Mouse (Mus musculus): ENCODE measurements around the gene Gm44965.

Gm44965 gene

GRCm38 (mm10) chr6:48627511-48627924, 33.8 kb downstream of the Gm44965 start:
- DNase-seq, result peak; percentile 62

- DNase-seq, result no peak
Measured at GRCm38 (mm10) chr6:48628377-48628776, 34.6 kb downstream of the Gm44965 start.

- peak; percentile 57 for DNase-seq
Measured at GRCm38 (mm10) chr6:48628808-48629660, 35.3 kb downstream of the Gm44965 start.

- peak; percentile 65 for DNase-seq
Measured at GRCm38 (mm10) chr6:48629661-48630034, 35.9 kb downstream of the Gm44965 start.

GRCm38 (mm10) chr6:48630831-48631230, 37.1 kb downstream of the Gm44965 start:
- DNase-seq, result no peak

GRCm38 (mm10) chr6:48635105-48635504, 41.4 kb downstream of the Gm44965 start:
- no peak for DNase-seq

- no peak for DNase-seq
Measured at GRCm38 (mm10) chr6:48636515-48636914, 42.8 kb downstream of the Gm44965 start.

- no peak for DNase-seq
Measured at GRCm38 (mm10) chr6:48637811-48638500, 44.2 kb downstream of the Gm44965 start.

- DNase-seq, result no peak
Measured at GRCm38 (mm10) chr6:48638553-48638952, 44.8 kb downstream of the Gm44965 start.

GRCm38 (mm10) chr6:48641391-48641790, 47.6 kb downstream of the Gm44965 start:
- no peak for DNase-seq

- no peak for DNase-seq
Measured at GRCm38 (mm10) chr6:48642764-48643292, 49.1 kb downstream of the Gm44965 start.

GRCm38 (mm10) chr6:48645660-48646308, 52.0 kb downstream of the Gm44965 start:
- DNase-seq, result peak; percentile 83

- DNase-seq, result no peak
Measured at GRCm38 (mm10) chr6:48646309-48646690, 52.6 kb downstream of the Gm44965 start.

- peak; percentile 79 for DNase-seq
Measured at GRCm38 (mm10) chr6:48646995-48647394, 53.3 kb downstream of the Gm44965 start, which contains the start of gene Gimap8. Gene Gimap8, plus strand, starts transcription at chr6:48647234.

GRCm38 (mm10) chr6:48647611-48648010, 53.9 kb downstream of the Gm44965 start:
- DNase-seq, result no peak

- DNase-seq, result no peak
Measured at GRCm38 (mm10) chr6:48648779-48649178, 55.0 kb downstream of the Gm44965 start.

GRCm38 (mm10) chr6:48650041-48650440, 56.3 kb downstream of the Gm44965 start:
- no peak for DNase-seq

- DNase-seq, result no peak
Measured at GRCm38 (mm10) chr6:48658721-48659120, 65.0 kb downstream of the Gm44965 start.

- DNase-seq, result peak; percentile 1
Measured at GRCm38 (mm10) chr6:48664750-48665149, 71.0 kb downstream of the Gm44965 start.

GRCm38 (mm10) chr6:48665471-48665870, 71.7 kb downstream of the Gm44965 start:
- DNase-seq, result no peak

- peak; percentile 49 for DNase-seq
Measured at GRCm38 (mm10) chr6:48666159-48666586, 72.4 kb downstream of the Gm44965 start.

- DNase-seq, result no peak
Measured at GRCm38 (mm10) chr6:48668022-48668421, 74.3 kb downstream of the Gm44965 start.

All from kidney, adult 18-20 months (tissue).